Mouse (Mus musculus): ENCODE data around the gene Ube2d1. TPM values are rescaled to one million over a fixed set of nuclear protein-coding genes. Genes with fewer than 3 reads are reported as not detected.

Gene Ube2d1
- polyA plus RNA-seq, 1 experiment from 2014 or later = 62.8 TPM

DNA sequence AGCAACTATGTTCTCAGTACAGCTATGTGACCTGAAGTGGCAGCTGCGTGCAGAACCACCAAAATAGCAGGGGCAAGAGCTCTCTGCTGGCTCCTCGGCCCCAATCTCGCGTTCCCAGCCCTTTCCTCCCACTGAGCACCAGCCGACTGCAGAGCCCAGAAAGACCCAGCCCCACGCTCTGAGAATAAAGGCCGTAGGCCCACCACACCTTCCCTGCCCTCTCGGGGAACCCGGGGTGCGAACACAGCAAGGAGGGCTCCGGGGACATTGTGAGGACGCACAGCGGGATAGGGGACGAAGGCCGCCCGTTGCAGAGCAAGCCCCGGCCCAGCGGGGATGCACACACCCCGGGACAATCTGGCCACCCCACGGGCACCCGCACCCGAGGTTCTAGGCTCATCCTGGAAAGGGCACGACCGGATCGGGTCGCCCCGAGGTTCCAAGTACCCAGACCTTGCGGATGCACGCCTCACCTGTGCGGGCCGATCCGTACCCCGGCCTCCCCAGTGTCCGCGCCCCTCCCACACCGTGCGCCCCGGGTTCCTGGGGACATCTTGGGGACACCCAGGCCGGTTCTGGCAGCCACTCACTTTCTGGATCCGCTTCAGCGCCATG is 444 bp downstream of the Ube2d1 start:
- H3K27me3 ChIP-seq = peaks cover 6% of the 10 kb centered on the region
- H3K27ac ChIP-seq = peak overlapping the region; percentile 18
- no peaks in the 10 kb centered on the region for H3K36me3 ChIP-seq
- WGBS = under 1% methylated on average over 41 of the region's 41 CpGs
- peak; percentile 79 for ATAC-seq (replicated peaks; ENCODE audit: low FRiP score)
- H3K4me3 ChIP-seq (replicated peaks) = peak overlapping the region; percentile 81
- H3K4me1 ChIP-seq = peaks cover 25% of the 10 kb centered on the region
- H3K4me2 ChIP-seq = peak overlapping the region; percentile 65
- H3K9me3 ChIP-seq (replicated peaks) = no peaks in the 10 kb centered on the region
- H3K9ac ChIP-seq = peak overlapping the region; percentile 89

DNA sequence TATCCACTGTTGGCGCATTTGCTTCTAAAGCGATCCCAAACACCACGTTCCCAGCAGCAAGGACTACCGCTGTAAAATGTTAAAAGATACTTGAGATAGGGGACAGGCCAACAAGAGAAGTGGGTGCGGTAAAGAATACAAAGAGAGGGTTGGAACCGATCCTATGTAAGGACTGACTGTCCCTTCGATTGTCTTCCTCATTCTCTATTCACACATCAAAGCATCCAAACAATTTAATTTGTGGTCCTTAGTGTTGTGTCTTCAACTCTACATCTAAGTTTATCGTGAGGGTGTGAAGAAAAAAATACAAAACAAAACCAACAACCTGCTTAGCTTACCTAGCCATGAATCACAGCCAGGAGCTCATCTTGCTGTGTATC is 941 bp downstream of the Ube2d1 start:
- WGBS = 9% methylated on average over 8 of the region's 8 CpGs
- Histone ChIP-seq H3K36me3 (no peaks in the 10 kb centered on the region), H3K4me1 (peaks cover 25% of the 10 kb centered on the region), H3K4me3 (replicated peaks) (peak overlapping the region; percentile 81), H3K9ac (peak overlapping the region; percentile 89), H3K27ac (peak overlapping the region; percentile 18; the same call in 1 of the 2 replicates), H3K9me3 (replicated peaks) (no peaks in the 10 kb centered on the region), H3K27me3 (peaks cover 6% of the 10 kb centered on the region), H3K4me2 (peak overlapping the region; percentile 65)
- ATAC-seq (replicated peaks; ENCODE audit: low FRiP score) = no peak

DNA sequence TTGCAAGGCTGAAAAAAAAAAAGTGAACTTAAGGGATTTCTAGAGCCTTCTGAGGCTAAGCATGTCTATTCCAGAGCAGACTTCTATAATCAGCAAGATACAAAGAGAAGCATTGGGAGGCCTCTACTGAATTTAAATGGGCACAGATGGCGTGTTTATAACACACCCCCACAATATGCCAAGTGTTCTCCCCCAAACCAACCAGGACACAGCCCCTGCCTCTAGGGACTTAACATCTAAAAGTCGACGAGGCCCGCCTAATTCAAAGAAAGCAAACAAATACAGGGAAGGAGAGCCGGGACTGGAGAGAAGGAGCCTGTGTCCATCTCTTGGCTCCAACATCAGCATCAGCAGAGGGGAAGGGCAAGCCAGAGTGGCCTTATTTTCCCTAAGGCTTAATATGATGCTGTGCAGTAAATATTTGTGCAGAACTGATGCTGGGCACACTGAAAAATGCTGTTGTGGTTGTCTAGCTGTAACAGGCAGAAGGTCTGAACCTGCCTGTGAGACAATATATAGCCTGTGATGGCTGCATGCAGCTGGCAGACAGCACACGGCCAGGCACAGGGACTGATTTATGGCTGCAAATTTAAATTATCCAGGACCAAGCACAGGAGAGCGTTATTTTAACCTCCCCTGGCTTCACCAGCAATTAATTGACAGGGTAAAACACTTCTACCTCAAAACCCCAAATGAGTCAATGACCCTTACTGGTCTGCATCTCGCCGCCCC is 11.9 kb downstream of the Ube2d1 start:
- Histone ChIP-seq H3K4me1 (peaks cover 6% of the 10 kb centered on the region), H3K27ac (no peak overlapping the region), H3K9me3 (replicated peaks) (no peaks in the 10 kb centered on the region), H3K4me3 (replicated peaks) (no peak overlapping the region), H3K27me3 (no peaks in the 10 kb centered on the region), H3K4me2 (no peak overlapping the region), H3K36me3 (0 out of 2 replicates have a peak, but pooled peaks cover 3% of the 10 kb centered on the region), H3K9ac (no peak overlapping the region)
- 25% methylated on average over 9 of the region's 9 CpGs for WGBS
- ATAC-seq (replicated peaks; ENCODE audit: low FRiP score) = peak; percentile 52; the same call in 1 of the 2 replicates

DNA sequence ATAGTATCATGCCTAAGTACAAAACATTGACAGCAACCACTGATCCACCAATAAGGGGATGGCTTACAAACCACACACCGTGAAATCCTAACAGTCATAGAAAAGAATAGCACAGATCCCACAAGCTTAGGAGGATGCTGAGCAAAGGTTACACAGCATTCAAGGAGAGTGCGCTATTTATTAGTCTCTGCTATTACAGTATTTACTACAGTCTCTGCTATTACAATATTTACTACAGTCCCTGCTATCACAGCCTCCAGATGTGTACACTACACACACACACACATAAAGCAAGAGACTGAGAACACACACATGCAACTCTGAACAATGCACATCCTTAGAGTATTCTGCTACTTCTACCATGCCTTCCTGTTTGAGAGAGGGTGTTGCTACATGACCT is 17.1 kb downstream of the Ube2d1 start:
- no peaks in the 10 kb centered on the region for H3K36me3 ChIP-seq
- H3K4me2 ChIP-seq = no peak overlapping the region
- H3K27me3 ChIP-seq = no peaks in the 10 kb centered on the region
- H3K4me1 ChIP-seq = peaks cover 11% of the 10 kb centered on the region
- H3K9ac ChIP-seq = no peak overlapping the region
- H3K4me3 ChIP-seq (replicated peaks) = no peak overlapping the region
- H3K27ac ChIP-seq = no peak overlapping the region
- H3K9me3 ChIP-seq (replicated peaks) = no peaks in the 10 kb centered on the region
- no peak; the same call in 1 of the 2 replicates for ATAC-seq (replicated peaks; ENCODE audit: low FRiP score)
- 80% methylated on average over 2 of the region's 2 CpGs for WGBS

DNA sequence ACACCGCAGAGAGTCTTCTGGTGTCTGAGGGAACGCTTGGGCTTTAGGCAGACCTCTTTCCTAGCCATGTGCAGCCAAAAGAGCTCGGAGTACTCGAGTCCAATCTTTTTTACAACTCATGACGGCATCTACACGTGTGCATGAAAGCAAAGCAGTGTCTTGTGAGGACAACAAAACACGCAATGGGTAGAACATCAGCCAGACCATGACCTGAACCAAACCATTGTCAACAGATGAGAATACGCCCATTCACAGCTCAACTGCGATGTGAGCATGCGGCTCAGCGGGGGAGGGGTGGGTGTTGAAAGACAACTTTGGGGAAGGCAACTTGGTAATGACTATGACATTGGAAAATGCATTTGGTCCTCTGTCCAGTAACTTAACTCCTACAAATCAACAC is 17.6 kb downstream of the Ube2d1 start:
- H3K4me3 ChIP-seq (replicated peaks) = no peak overlapping the region
- no peak for ATAC-seq (replicated peaks; ENCODE audit: low FRiP score)
- WGBS = 76% methylated on average over 11 of the region's 11 CpGs

DNA sequence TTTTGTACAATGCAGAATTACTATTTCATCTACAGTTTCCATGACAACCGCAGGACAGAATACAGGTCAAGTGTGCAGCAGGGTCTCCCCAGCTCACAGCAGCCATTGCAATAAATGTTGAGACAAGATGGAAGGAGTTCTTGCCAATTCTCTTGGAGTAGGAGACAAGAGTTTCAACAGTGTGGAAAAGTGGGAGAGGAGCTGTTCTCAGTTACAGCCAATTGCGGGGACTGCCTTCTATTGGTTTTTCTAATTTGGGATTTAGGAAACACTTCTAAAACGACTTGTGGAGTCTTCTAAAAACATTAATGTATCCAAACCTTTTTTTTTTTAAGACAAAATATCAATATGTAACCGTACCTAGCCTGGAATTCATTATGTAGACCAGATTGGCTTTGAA is 20.0 kb downstream of the Ube2d1 start:
- Histone ChIP-seq H3K9me3 (replicated peaks) (no peaks in the 10 kb centered on the region), H3K9ac (no peak overlapping the region), H3K36me3 (peaks cover 13% of the 10 kb centered on the region; the same call in 1 of the 2 replicates), H3K27ac (no peak overlapping the region), H3K4me2 (no peak overlapping the region), H3K27me3 (no peaks in the 10 kb centered on the region), H3K4me3 (replicated peaks) (no peak overlapping the region), H3K4me1 (peaks cover 27% of the 10 kb centered on the region)
- 89% methylated on average over 4 of the region's 4 CpGs for WGBS
- ATAC-seq (replicated peaks; ENCODE audit: low FRiP score) = no peak

More for the DNA sequence above, 17.6 kb downstream of the Ube2d1 start:
- Histone ChIP-seq H3K9me3 (replicated peaks) (no peaks in the 10 kb centered on the region), H3K27ac (0 out of 2 replicates have a peak overlapping the region, but pooled peaks have one; percentile 22), H3K4me2 (no peak overlapping the region), H3K4me1 (peaks cover 14% of the 10 kb centered on the region), H3K9ac (no peak overlapping the region), H3K36me3 (no peaks in the 10 kb centered on the region), H3K27me3 (no peaks in the 10 kb centered on the region)

DNA sequence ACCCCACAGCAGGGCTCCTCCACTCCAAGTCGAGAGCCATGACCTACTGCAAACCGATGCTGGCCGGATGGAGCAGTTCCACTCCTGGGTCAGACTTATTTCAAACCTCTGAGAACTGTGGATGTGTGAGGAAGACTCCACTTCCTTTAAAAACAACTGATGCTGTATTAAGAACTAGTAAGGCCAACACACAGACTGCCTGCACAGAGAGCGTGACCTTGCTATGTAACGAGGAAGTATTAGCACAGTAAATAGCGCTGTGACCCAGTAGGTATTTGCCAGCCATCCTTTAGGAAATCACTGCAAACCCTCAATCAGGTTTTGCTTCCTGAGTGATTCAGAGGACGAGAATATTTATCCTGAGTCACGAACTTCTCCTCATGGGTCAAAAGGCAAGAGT is 23.4 kb downstream of the Ube2d1 start:
- Histone ChIP-seq H3K27ac (no peak overlapping the region), H3K36me3 (peaks cover 37% of the 10 kb centered on the region), H3K4me2 (no peak overlapping the region), H3K9ac (no peak overlapping the region), H3K27me3 (no peaks in the 10 kb centered on the region), H3K4me1 (peaks cover 32% of the 10 kb centered on the region), H3K9me3 (replicated peaks) (no peaks in the 10 kb centered on the region), H3K4me3 (replicated peaks) (no peak overlapping the region)
- no peak for ATAC-seq (replicated peaks; ENCODE audit: low FRiP score)
- WGBS = 56% methylated on average over 8 of the region's 8 CpGs

DNA sequence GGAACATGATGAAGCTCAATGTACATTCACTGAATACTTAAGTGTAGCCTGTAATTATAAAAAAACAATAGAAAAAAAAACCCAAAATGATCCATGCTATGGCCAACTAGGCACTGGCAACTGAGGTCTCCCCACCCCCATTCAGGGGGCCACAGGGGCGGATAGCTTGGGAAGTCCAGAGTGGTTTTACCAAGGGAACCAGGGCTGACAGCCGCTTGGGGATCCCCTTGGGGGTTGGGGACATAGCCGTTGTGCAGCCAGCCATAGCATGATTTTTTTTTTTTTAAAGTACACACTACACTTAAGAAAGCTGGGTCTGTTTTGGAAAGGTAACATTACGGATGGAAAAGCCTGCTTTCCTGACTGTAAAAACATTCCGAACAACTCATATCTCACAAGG is 26.1 kb downstream of the Ube2d1 start:
- Histone ChIP-seq H3K4me2 (no peak overlapping the region), H3K9ac (no peak overlapping the region), H3K36me3 (peaks cover 57% of the 10 kb centered on the region), H3K9me3 (replicated peaks) (no peaks in the 10 kb centered on the region), H3K27me3 (no peaks in the 10 kb centered on the region), H3K4me1 (peaks cover 32% of the 10 kb centered on the region), H3K4me3 (replicated peaks) (no peak overlapping the region), H3K27ac (peak overlapping the region; percentile 58; the same call in 1 of the 2 replicates)
- 47% methylated on average over 5 of the region's 5 CpGs for WGBS
- 0 out of 2 replicates have a peak, but pooled peaks have one; percentile 38 for ATAC-seq (replicated peaks; ENCODE audit: low FRiP score)

DNA sequence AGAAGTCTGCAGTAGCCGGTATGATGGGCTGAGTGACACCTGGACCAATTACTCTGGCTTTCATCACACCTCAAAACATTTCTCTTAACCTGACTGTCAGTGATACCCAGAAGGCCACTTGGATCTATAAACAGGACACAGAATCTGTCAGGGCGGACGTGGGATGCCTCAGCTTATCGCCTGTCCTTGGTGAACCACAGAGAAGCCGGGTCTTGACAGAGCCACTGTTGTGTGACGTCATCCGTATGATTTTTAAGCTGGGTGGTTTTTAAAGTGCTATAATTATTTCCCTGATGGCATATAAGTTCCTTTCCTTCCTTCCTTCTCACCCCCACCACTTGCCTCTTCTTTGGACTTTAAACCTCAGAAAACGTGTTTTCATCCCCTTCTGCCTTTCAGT is 26.5 kb downstream of the Ube2d1 start:
- WGBS = 67% methylated on average over 8 of the region's 8 CpGs
- peaks cover 57% of the 10 kb centered on the region for H3K36me3 ChIP-seq
- no peak for ATAC-seq (replicated peaks; ENCODE audit: low FRiP score)

DNA sequence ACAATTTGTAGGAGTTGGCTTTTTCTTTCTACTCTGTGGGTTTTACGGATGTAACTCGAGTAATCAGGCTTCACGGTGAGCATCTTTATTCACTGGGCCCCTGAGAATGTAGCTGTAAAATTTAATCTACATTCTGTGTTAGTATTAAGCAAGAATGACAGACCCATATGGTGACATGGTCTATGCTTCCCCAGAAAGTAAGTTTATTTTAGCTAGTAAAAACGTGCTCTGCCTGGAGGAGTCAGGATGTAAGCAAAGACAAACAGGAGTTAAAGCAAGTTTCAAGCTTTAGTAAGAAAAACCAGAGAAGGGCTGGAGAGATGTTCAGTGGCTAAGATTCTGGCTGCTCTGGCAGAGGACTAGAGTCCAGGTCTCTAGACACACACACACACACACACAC is 31.9 kb downstream of the Ube2d1 start:
- no peak overlapping the region for H3K9ac ChIP-seq
- no peak overlapping the region for H3K4me2 ChIP-seq
- H3K36me3 ChIP-seq = peaks cover 30% of the 10 kb centered on the region
- no peaks in the 10 kb centered on the region for H3K27me3 ChIP-seq
- H3K4me3 ChIP-seq (replicated peaks) = no peak overlapping the region
- H3K27ac ChIP-seq = no peak overlapping the region
- H3K4me1 ChIP-seq = no peaks in the 10 kb centered on the region
- WGBS = 31% methylated on average over 4 of the region's 4 CpGs
- ATAC-seq (replicated peaks; ENCODE audit: low FRiP score) = no peak
- H3K9me3 ChIP-seq (replicated peaks) = no peaks in the 10 kb centered on the region

More for the DNA sequence above, 26.5 kb downstream of the Ube2d1 start:
- H3K27me3 ChIP-seq = no peaks in the 10 kb centered on the region
- H3K9me3 ChIP-seq (replicated peaks) = no peaks in the 10 kb centered on the region
- no peak overlapping the region for H3K9ac ChIP-seq
- H3K4me2 ChIP-seq = no peak overlapping the region
- 0 out of 2 replicates have a peak overlapping the region, but pooled peaks have one; percentile 58 for H3K27ac ChIP-seq
- peaks cover 32% of the 10 kb centered on the region for H3K4me1 ChIP-seq
- no peak overlapping the region for H3K4me3 ChIP-seq (replicated peaks)

DNA sequence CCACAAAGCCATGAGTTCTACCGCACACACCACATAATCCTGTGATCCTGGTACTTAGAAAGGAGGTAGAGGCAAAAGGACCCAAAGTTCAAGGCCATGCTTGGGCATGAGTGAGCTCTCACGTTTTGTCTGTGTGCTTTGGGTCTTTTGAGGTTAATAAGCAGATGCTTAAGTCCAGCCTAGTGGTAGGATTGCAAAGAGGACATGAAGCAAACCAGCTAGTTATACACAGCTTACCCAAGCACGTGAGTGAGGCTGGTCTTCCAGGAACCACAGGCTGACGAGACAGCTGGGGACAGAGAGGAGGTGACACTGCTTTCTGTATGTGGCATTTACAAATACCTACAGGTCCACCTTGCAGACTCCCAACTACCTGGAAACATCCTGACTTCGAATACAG is 32.6 kb downstream of the Ube2d1 start:
- H3K27ac ChIP-seq = no peak overlapping the region
- no peaks in the 10 kb centered on the region for H3K27me3 ChIP-seq
- no peak overlapping the region for H3K4me2 ChIP-seq
- ATAC-seq (replicated peaks; ENCODE audit: low FRiP score) = no peak
- 76% methylated on average over 5 of the region's 5 CpGs for WGBS
- H3K36me3 ChIP-seq = peaks cover 28% of the 10 kb centered on the region
- H3K4me1 ChIP-seq = no peaks in the 10 kb centered on the region
- no peak overlapping the region for H3K4me3 ChIP-seq (replicated peaks)
- no peak overlapping the region for H3K9ac ChIP-seq
- no peaks in the 10 kb centered on the region for H3K9me3 ChIP-seq (replicated peaks)

DNA sequence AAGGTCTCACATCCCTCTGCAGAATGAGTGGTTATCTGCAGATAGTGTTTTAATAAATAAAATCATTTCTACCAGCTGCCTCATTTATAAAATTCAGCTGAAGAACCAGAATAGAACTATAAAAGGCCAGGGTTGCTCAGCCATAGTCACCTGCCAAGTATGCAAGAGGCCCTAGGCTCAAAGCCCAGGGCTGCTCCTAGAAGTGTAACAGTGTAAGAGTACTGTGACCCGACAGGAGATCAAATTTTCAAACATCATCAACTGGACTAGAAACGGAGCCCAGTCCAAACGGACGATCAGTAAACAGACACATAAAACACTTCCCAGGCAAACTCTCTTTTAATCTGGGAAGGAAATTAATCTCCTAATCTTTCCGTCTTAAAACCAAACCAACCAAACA is 33.2 kb downstream of the Ube2d1 start:
- Histone ChIP-seq H3K4me1 (no peaks in the 10 kb centered on the region), H3K9ac (no peak overlapping the region), H3K4me2 (no peak overlapping the region), H3K4me3 (replicated peaks) (no peak overlapping the region), H3K36me3 (peaks cover 22% of the 10 kb centered on the region), H3K9me3 (replicated peaks) (no peaks in the 10 kb centered on the region), H3K27me3 (no peaks in the 10 kb centered on the region), H3K27ac (no peak overlapping the region)
- no peak for ATAC-seq (replicated peaks; ENCODE audit: low FRiP score)
- 50% methylated on average over 5 of the region's 5 CpGs for WGBS
